Mouse (Mus musculus): Measurements from ENCODE around the gene Vmp1.

Gene Vmp1

GRCm38 (mm10) chr11:86599378-86600208 is 84.0 kb downstream of the Vmp1 start:
- DNase-seq (ENCODE audit: low spot score) = no peak

- no peak for DNase-seq (ENCODE audit: low spot score)
Observed at GRCm38 (mm10) chr11:86598572-86598971, 85.1 kb downstream of the Vmp1 start.

- no peak for DNase-seq (ENCODE audit: low spot score)
Observed at GRCm38 (mm10) chr11:86598154-86598553, 85.5 kb downstream of the Vmp1 start.

- DNase-seq (ENCODE audit: low spot score) = no peak
Observed at GRCm38 (mm10) chr11:86596976-86597375, 86.7 kb downstream of the Vmp1 start.

- DNase-seq (ENCODE audit: low spot score) = peak; percentile 28
Observed at GRCm38 (mm10) chr11:86596187-86596960, 87.3 kb downstream of the Vmp1 start.

- DNase-seq (ENCODE audit: low spot score) = no peak
Observed at GRCm38 (mm10) chr11:86595366-86595765, 88.3 kb downstream of the Vmp1 start.

- DNase-seq (ENCODE audit: low spot score) = no peak
Observed at GRCm38 (mm10) chr11:86594188-86594876, 89.3 kb downstream of the Vmp1 start.

GRCm38 (mm10) chr11:86593443-86593842 is 90.2 kb downstream of the Vmp1 start:
- DNase-seq (ENCODE audit: low spot score) = no peak

GRCm38 (mm10) chr11:86592993-86593392 is 90.6 kb downstream of the Vmp1 start:
- DNase-seq (ENCODE audit: low spot score) = no peak

GRCm38 (mm10) chr11:86591931-86592616 is 91.6 kb downstream of the Vmp1 start:
- DNase-seq (ENCODE audit: low spot score) = no peak

GRCm38 (mm10) chr11:86591301-86591845 is 92.3 kb downstream of the Vmp1 start:
- no peak for DNase-seq (ENCODE audit: low spot score)

GRCm38 (mm10) chr11:86590579-86590978 is 93.1 kb downstream of the Vmp1 start:
- no peak for DNase-seq (ENCODE audit: low spot score)

- no peak for DNase-seq (ENCODE audit: low spot score)
Observed at GRCm38 (mm10) chr11:86590066-86590465, 93.6 kb downstream of the Vmp1 start.

- DNase-seq (ENCODE audit: low spot score) = no peak
Observed at GRCm38 (mm10) chr11:86588583-86589298, 94.9 kb downstream of the Vmp1 start.

- no peak for DNase-seq (ENCODE audit: low spot score)
Observed at GRCm38 (mm10) chr11:86587830-86588229, 95.8 kb downstream of the Vmp1 start.

GRCm38 (mm10) chr11:86586868-86587792 is 96.5 kb downstream of the Vmp1 start:
- no peak for DNase-seq (ENCODE audit: low spot score)

- no peak for DNase-seq (ENCODE audit: low spot score)
Observed at GRCm38 (mm10) chr11:86586177-86586867, 97.3 kb downstream of the Vmp1 start.

GRCm38 (mm10) chr11:86585598-86585984 is 98.0 kb downstream of the Vmp1 start:
- DNase-seq (ENCODE audit: low spot score) = no peak

- DNase-seq (ENCODE audit: low spot score) = no peak
Observed at GRCm38 (mm10) chr11:86584898-86585597, 98.6 kb downstream of the Vmp1 start.
